Mouse (Mus musculus) limb, embryonic 14.5 days (tissue): ENCODE measurements around the gene Mal. TPM values are rescaled to one million over a fixed set of nuclear protein-coding genes. Genes with fewer than 3 reads are reported as not detected.
"Not testable (repeated sequence)": the region's sequence is repeated elsewhere in the genome, so short reads cannot be mapped to it uniquely, and the experiment has no call there.

Experiments used
- ATAC-seq: fragments of 200-750 bp; cut with Nextera tagmentation; 2 replicates; pipeline ENCODE4 v1.8.0; 2017; ENCODE audit warnings: low read depth, moderate number of reproducible peaks, moderate TSS enrichment; ENCODE audit not compliant: low FRiP score
- DNase-seq: peaks from one replicate; pipeline ENCODE4 v3.0.0-alpha.2; 2015; ENCODE audit warnings: low spot score
- H3K27ac ChIP-seq: fragments of 300-500 bp; sonication (generic); replicated peaks from 2 replicates; pipeline ENCODE4 v1.5.1; 2014; ENCODE audit warnings: low read depth, mild to moderate bottlenecking, low read length, moderate library complexity, mixed read lengths
- H3K27me3 ChIP-seq: fragments of 300-500 bp; sonication (generic); 2 replicates; pipeline ENCODE4 v1.6.1; 2014; ENCODE audit warnings: low read length, mixed read lengths; ENCODE audit not compliant: control insufficient read depth, insufficient read depth
- H3K36me3 ChIP-seq: fragments of 300-500 bp; sonication (generic); 2 replicates; pipeline ENCODE4 v1.6.1; 2014; ENCODE audit warnings: mild to moderate bottlenecking, low read length, moderate library complexity, mixed read lengths; ENCODE audit not compliant: control insufficient read depth, insufficient read depth
- H3K4me1 ChIP-seq: fragments of 300-500 bp; sonication (generic); 2 replicates; pipeline ENCODE4 v1.6.1; 2014; ENCODE audit warnings: antibody characterized with exemption, low read length, mixed read lengths; ENCODE audit not compliant: control insufficient read depth, insufficient read depth
- H3K4me2 ChIP-seq: fragments of 300-500 bp; sonication (generic); replicated peaks from 2 replicates; pipeline ENCODE4 v1.6.1; 2014; ENCODE audit warnings: low read depth, mild to moderate bottlenecking, low read length, moderate library complexity; ENCODE audit not compliant: severe bottlenecking
- H3K4me3 ChIP-seq: fragments of 300-500 bp; sonication (generic); replicated peaks from 2 replicates; pipeline ENCODE4 v1.5.1; 2014; ENCODE audit warnings: low read length
- H3K9ac ChIP-seq: fragments of 300-500 bp; sonication (generic); 2 replicates; pipeline ENCODE4 v1.6.1; 2014; ENCODE audit warnings: mild to moderate bottlenecking, low read depth, low read length, moderate library complexity; ENCODE audit not compliant: severe bottlenecking
- H3K9me3 ChIP-seq: fragments of 300-500 bp; sonication (generic); 2 replicates; pipeline ENCODE4 v1.6.1; 2016; ENCODE audit warnings: low read length; ENCODE audit not compliant: control insufficient read depth
- POLR2A ChIP-seq: fragments of 200-500 bp; IDR thresholded peaks from 2 replicates; pipeline ENCODE4 v1.8.0; 2012; ENCODE audit warnings: inconsistent platforms, mild to moderate bottlenecking, moderate library complexity, borderline replicate concordance; ENCODE audit not compliant: insufficient read depth, insufficient read length; ENCODE audit errors: extremely low read depth
- WGBS: fragments of 180-500 bp; shearing (Covaris S2); extraction: QIAGEN DNeasy Blood & Tissue Kit; methylation state at CpG from one replicate; pipeline ENCODE4 v1.1.7; 2014; 5-methylcytosine and 5-hydroxymethylcytosine counted together
- polyA plus RNA-seq, 2 experiments: library from polyadenylated mRNA; depleted of rRNA in 1 of 2; stranded (reverse) in 1 of 2; unstranded in 1 of 2; fragments of >200 nt; fragmentation: Nextera tagmentation in 1 of 2; extraction: Ambion mirVana in 1 of 2; gene quantifications; 2 replicates each; pipeline versions ENCODE4 v1.2.1 to v1.2.3; 2012 to 2014

The Mal gene
- polyA plus RNA-seq, 2 experiments: 2.5 to 12.5 TPM

DNA sequence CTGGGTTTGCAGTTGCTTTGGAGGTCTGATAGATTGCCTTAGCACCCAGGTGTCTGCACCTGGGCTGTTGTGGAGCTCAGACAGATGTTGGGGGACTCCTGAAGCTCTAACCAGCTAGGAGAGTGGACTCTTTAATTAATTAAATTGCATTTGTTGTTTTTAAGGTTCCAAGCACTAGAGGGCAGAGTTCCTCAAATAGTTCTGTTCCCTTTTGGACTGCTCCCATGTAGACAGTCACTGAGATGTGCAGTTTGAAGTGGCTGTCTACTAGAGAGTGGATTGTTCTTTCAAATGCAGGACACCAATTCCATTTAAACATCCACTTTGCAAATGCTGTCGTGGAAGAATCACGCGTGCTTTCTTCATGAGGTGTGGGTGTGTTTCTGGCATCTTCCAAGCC is 48.3 kb downstream of the Mal start:
- peaks cover 22% of the 10 kb centered on the region for H3K36me3 ChIP-seq
- H3K4me1 ChIP-seq: peaks cover 11% of the 10 kb centered on the region; the same call in 1 of the 2 replicates
- H3K27ac ChIP-seq: no peak overlapping the region
- 49% methylated on average over 3 of the region's 3 CpGs for WGBS
- DNase-seq (peak; percentile 73), ATAC-seq (0 out of 2 replicates have a peak, but pooled peaks have one; percentile 37)
- no peak overlapping the region for H3K9ac ChIP-seq
- no peak overlapping the region for H3K4me3 ChIP-seq
- H3K9me3 ChIP-seq: no peaks in the 10 kb centered on the region
- no peak for TF ChIP-seq POLR2A
- H3K4me2 ChIP-seq: no peak overlapping the region
- no peaks in the 10 kb centered on the region for H3K27me3 ChIP-seq

DNA sequence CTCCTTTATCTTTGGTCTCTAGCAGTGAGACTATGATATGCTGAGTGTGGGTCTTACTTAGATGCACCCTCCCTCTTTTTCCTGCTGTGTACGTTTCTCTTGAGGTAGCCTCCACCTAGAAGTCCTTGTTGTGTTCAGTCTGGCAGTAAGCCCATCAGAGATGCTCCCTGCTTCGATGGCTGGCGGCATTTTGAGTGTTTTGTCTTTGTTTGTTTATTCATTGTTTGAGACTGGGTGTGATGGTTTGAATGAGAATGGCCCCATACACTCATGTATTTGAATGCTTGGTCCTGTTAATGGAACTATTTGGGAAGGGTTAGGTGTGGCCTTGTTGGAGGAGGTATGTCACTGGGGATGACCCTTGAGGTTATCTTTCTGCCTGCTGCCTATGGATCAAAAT is 51.3 kb downstream of the Mal start:
- ATAC-seq (no peak), DNase-seq (no peak)
- Histone ChIP-seq H3K27ac (no peak overlapping the region), H3K27me3 (no peaks in the 10 kb centered on the region), H3K4me2 (no peak overlapping the region), H3K9me3 (no peaks in the 10 kb centered on the region), H3K36me3 (peaks cover 52% of the 10 kb centered on the region), H3K9ac (no peak overlapping the region), H3K4me3 (no peak overlapping the region), H3K4me1 (peaks cover 11% of the 10 kb centered on the region; the same call in 1 of the 2 replicates)
- 91% methylated on average over 3 of the region's 3 CpGs for WGBS
- no peak for TF ChIP-seq POLR2A

DNA sequence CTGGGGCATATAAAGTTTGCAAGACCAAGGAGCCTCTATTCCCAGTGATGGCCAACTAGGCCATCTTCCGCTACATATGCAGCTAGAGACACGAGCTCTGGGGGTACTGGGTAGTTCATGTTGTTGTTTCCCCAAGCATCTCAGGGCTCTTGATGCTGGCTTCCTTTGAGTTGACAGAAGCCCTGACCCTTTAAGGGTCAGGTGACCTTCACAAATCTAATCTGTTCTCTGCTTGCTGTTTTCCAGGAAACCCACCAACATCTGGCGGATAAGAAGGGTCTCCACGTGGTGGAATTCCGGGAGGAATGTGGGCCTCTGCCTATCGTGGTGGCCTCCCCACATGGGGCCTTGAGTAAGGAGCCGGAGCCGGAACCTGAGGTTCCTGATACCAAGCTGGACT is 53.1 kb downstream of the Mal start:
- not testable (repeated sequence) for H3K4me2 ChIP-seq, H3K9ac ChIP-seq, H3K4me3 ChIP-seq, ATAC-seq, H3K9me3 ChIP-seq, H3K4me1 ChIP-seq, H3K27me3 ChIP-seq, DNase-seq, H3K27ac ChIP-seq
- 85% methylated on average over 5 of the region's 8 CpGs for WGBS
- peaks cover 69% of the 10 kb centered on the region for H3K36me3 ChIP-seq

DNA sequence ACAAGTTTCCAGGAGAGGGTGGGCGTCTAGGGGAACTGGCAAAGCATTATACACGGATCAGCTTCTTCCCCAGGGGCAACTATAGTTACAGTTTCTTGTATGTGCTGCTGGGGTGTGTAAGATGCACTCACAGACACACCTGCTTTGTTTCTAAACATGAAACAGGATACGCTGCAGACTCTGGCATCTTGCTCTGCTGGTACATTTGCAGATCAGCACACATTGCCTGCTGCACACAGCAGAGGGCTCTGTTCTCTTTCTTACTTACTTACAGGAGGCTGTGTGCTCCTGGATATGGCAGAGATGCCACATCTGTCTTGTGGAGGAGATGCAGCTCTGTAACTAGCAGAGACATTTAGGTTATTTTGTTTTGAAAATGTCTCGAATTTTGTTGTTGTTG is 65.7 kb downstream of the Mal start:
- no peak for ATAC-seq
- Histone ChIP-seq H3K27me3 (no peaks in the 10 kb centered on the region), H3K36me3 (peaks cover 39% of the 10 kb centered on the region), H3K4me3 (no peak overlapping the region), H3K4me2 (no peak overlapping the region), H3K9me3 (no peaks in the 10 kb centered on the region), H3K27ac (no peak overlapping the region), H3K9ac (no peak overlapping the region), H3K4me1 (peaks cover 14% of the 10 kb centered on the region; the same call in 1 of the 2 replicates)
- no peak for DNase-seq
- no peak for TF ChIP-seq POLR2A
- WGBS: 62% methylated on average over 4 of the region's 4 CpGs

DNA sequence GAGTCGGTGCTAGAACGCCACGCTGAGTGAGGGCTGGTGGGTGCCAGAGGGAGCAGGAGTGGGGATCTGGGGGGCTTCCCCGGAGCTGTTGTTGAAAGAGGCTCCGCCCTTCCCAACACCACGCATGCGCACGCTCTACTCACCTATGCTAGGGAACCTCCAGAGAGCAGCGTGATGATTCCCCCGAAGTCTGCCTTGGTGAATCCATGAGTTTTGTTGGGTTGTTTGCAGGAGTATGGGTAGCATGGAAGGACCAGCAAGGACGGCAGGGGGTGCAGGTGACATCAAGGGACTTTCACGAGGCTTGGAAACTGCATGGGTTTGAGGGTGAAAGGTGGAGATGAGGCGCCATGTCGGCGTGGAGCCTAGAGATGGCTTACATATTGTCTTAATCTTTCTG is 66.3 kb downstream of the Mal start:
- Histone ChIP-seq H3K27ac (no peak overlapping the region), H3K4me1 (peaks cover 14% of the 10 kb centered on the region; the same call in 1 of the 2 replicates), H3K9ac (0 out of 2 replicates have a peak overlapping the region, but pooled peaks have one; percentile 4), H3K27me3 (no peaks in the 10 kb centered on the region), H3K4me2 (no peak overlapping the region; the same call in 1 of the 2 replicates), H3K36me3 (peaks cover 33% of the 10 kb centered on the region), H3K9me3 (no peaks in the 10 kb centered on the region), H3K4me3 (no peak overlapping the region)
- no peak for ATAC-seq
- no peak for TF ChIP-seq POLR2A
- WGBS: 65% methylated on average over 15 of the region's 15 CpGs
- no peak for DNase-seq

DNA sequence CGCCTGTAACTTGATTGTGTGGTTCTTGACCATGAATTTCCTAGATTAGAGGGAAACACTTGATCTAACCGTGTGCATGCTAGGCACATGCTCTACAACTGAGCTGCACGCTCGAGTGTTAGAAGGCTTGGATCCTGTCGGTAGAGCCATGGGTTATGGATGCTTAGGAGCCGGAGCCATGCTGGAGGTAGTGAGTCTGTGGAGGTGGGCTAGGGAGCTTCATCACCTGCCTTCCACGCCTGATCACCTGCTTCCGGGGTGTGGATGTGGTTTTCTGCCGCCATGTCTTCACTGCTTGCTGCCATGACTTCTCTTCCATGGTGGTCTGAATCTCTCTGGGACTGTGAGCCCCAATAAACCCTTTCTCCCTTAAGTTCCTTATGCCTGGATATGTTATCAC is 67.6 kb downstream of the Mal start:
- no peaks in the 10 kb centered on the region for H3K27me3 ChIP-seq
- H3K27ac ChIP-seq: no peak overlapping the region
- H3K9ac ChIP-seq: no peak overlapping the region
- DNase-seq (no peak), ATAC-seq (no peak)
- peaks cover 20% of the 10 kb centered on the region for H3K36me3 ChIP-seq
- 90% methylated on average over 9 of the region's 9 CpGs for WGBS
- TF ChIP-seq POLR2A: no peak
- H3K4me1 ChIP-seq: peaks cover 18% of the 10 kb centered on the region; the same call in 1 of the 2 replicates
- no peak overlapping the region for H3K4me2 ChIP-seq
- no peaks in the 10 kb centered on the region for H3K9me3 ChIP-seq
- H3K4me3 ChIP-seq: no peak overlapping the region
